ENCODE assay signal across 25 mouse cellular contexts in genomic region chr16:30234077-30234476, GRCm38 (mm10). TPM values are rescaled to one million over a fixed set of nuclear protein-coding genes. Genes with fewer than 3 reads are reported as not detected.
DNase-seq lines count a peak whose midpoint lies in the region; ATAC-seq lines count a peak whose summit lies in the region.
"Had no signal": no experiment of that assay in that cellular context is flagged by ENCODE, and none has a peak within 500 bp of the region (broad histone marks: within the 10 kb centered on the region; RNA-seq: fewer than 3 reads in every experiment).

No protein-coding gene starts in this region.

- DNase-seq in embryo, embryonic 11 days = peak; percentile 20
- no peak for DNase-seq in embryo, embryonic 10 days (ENCODE audit: low spot score)
- peak; percentile 24 for DNase-seq in 416B (ENCODE audit: low read depth)
- DNase-seq in kidney, adult 9 months = no peak
- no peak for DNase-seq in gastrocnemius, postnatal 25 days
- no peak for DNase-seq in cerebellum, adult 9-10 months
- DNase-seq: adrenal gland, postnatal 25 days; cerebellum, postnatal 14 days; heart, postnatal 10 days; kidney, postnatal 4 days; layer of hippocampus, adult 9-11 months; lung, postnatal 4 days had no signal

- ATAC-seq in activated CD4-positive, CD25-positive, alpha-beta regulatory T cell, adult 4 months = peak; percentile 30
- ATAC-seq in neutrophil, adult 5-6 weeks (ENCODE audit: extremely low read depth, insufficient number of reproducible peaks, low FRiP score, poor library complexity, severe bottlenecking) = peak; percentile 28; the same call in 1 of the 2 replicates
- ATAC-seq: intestine, embryonic 15.5 days; Patski had no signal

RNA-seq across cellular contexts. Expression of gene Cpn2, which starts 33.2 kb away (rescaled TPM):
- polyA plus RNA-seq in activated CD4-positive, CD25-positive, alpha-beta regulatory T cell, adult 4 months (2017; shearing (Covaris generic)) = not detected
- total RNA-seq in neutrophil, adult 5-6 weeks (2017) = 0.12 TPM in 1 of 2 replicates, not detected in the other
- total RNA-seq in gastrocnemius, postnatal 25 days (2021) = not detected
- total RNA-seq: left cerebral cortex, postnatal 10 days had no signal
- polyA plus RNA-seq: forebrain, embryonic 11.5 days; gonadal fat pad, adult 2 months; heart, embryonic 11.5 days; hindbrain, embryonic 13.5 days; limb, embryonic 13.5 days; lung, embryonic 15.5 days; midbrain, embryonic 12.5 days; neural tube, embryonic 13.5 days; Patski had no signal

RNA-seq across cellular contexts. Expression of gene Lrrc15, which starts 49.0 kb away (rescaled TPM):
- not detected for polyA plus RNA-seq in activated CD4-positive, CD25-positive, alpha-beta regulatory T cell, adult 4 months (2017; shearing (Covaris generic))
- total RNA-seq in neutrophil, adult 5-6 weeks (2017) = not detected in 2 replicates
- under 1 TPM; 0.10 to 0.16 TPM for total RNA-seq in gastrocnemius, postnatal 25 days (2021)
- total RNA-seq: adrenal gland, postnatal 25 days; left cerebral cortex, postnatal 10 days had no signal
- polyA plus RNA-seq: Patski had no signal

Comparison
In these comparisons a context has a peak if more than half of its experiments do, and no peak if none do; other contexts are left out.
1. DNase-seq: peak in embryo, embryonic 11 days (single experiment) and 416B (single experiment); none in embryo, embryonic 10 days (single experiment), kidney, adult 9 months (single experiment), gastrocnemius, postnatal 25 days (single experiment) and cerebellum, adult 9-10 months (single experiment).